Mouse (Mus musculus): ENCODE measurements around the gene Tex19.2. TPM values are rescaled to one million over a fixed set of nuclear protein-coding genes. Genes with fewer than 3 reads are reported as not detected.
"Not testable (repeated sequence)": the region's sequence is repeated elsewhere in the genome, so short reads cannot be mapped to it uniquely, and the experiment has no call there.

The Tex19.2 gene
- total RNA-seq, 2 experiments from 2014 or later: not detected

DNA sequence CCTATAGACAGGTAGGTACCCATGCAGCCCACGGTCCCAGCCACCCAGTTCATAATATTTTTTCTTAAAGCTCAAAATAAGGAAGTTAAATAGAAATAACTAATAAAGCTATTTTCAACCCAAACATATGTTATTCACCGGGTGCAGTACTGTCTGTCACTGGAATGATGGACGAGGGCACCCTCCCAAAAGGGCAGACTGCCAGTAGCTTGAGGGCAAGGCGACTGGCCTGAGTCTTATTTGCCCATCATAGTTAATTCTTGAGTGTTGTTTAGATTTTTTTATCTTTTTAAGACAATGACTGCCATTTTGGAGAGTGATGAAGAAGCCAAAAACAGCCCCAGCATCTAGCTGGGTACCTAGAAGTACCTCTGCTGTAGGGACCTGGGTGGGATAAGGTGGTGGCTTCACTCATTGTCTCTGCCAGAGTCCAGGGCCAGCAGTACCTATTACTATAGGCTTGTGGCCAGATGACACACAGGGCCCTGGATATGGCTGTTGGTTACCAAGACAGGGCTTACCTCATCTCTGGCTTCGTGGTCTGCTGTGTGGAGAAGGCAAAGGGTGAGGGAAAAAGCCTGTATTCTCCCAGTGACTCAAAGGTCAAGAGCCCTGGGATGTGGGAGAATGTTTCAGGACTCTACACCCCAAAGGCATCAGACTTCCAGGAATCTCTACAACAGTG, 6.2 kb downstream of the Tex19.2 start:
- DNase-seq: no peak
- intact Hi-C loops (cut with DNase I): no loop called here

GRCm38 (mm10) chr11:121111601-121112000, 6.9 kb downstream of the Tex19.2 start:
- intact Hi-C loops (cut with DNase I): no loop called here
- no peak for DNase-seq

DNA sequence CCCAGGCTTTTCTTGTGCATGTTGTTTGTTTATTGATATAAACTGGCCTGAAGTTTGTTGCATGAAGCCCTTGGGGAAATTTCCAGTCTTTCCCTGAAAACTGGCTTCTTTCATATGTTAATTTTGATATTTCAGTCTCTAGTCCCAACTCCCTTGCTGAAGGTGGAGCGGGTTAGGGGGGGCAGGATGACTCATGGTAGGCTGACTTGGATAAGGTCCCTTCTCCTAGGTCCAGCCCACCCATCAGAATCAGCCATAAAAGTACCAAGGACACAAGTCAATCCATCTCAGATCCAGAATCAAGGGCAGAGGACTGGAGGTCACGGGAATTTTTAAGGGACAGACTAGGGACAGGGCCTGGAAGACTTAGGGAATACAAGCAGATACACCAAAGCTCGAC, 7.4 kb downstream of the Tex19.2 start:
- no peak for DNase-seq
- intact Hi-C loops (cut with DNase I): no loop called here

GRCm38 (mm10) chr11:121109986-121110385, 8.5 kb downstream of the Tex19.2 start:
- peak; percentile 81 to 88 for DNase-seq
- intact Hi-C loops (cut with DNase I): no loop called here

- intact Hi-C loops (cut with DNase I): no loop called here
- peak; percentile 45 to 51 for DNase-seq
These were observed 10.4 kb downstream of the Tex19.2 start for GRCm38 (mm10) chr11:121108061-121108460.

DNA sequence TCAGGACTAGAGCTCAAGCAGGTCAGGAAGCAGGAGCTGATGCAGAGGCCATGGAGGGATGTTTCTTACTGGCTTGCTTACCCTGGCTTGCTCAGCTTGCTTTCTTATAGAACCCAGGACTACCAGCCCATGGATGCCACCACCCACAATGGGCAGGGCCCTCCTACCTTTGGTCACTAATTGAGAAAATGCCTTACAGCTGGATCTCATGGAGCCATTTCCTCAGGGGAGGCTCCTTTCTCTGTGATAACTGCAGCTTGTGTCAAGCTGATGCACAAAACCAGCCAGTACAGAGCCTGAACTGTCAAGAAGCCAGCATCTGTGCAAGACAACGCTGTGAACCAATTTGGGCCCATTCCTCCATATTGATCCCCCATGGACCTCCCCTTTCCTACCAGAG, 11.2 kb downstream of the Tex19.2 start:
- DNase-seq; intact Hi-C loops (cut with DNase I): not testable (repeated sequence)

DNA sequence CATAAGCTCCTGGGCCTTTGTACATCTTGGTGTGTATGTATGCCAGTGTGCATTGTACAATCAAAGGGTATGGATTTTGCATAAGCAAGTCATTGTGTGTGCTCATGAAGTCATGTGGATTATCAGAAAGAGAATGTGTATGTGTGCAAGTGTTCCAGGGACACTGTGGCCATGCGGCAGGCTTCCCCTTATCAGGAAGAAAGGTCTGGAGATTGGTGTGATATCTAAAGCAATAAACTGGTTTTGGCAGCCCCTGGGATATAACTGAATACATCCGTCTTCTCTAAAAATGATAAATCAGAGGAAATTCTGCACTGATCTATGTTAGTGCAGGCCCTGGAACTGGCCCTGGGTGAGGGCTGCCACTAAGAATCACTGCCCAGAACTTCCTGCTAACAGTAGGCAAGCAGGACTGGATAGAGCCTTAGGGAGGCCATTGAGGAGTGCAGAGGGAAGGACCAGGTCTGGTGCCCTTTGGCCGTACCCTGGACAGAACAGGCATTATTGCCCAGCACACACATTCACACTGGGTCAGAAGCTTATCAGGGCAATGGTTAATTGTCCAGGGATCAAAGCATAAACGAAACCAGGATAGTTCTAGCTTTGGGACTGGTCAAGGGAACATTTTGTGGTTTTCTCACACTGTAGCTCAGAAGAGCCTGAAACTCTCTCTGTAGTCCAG, 17.2 kb downstream of the Tex19.2 start:
- intact Hi-C loops (cut with DNase I): no loop called here
- no peak for DNase-seq

- DNase-seq: no peak
- intact Hi-C loops (cut with DNase I): no loop called here
These were observed 17.8 kb downstream of the Tex19.2 start for GRCm38 (mm10) chr11:121100692-121101091.

DNA sequence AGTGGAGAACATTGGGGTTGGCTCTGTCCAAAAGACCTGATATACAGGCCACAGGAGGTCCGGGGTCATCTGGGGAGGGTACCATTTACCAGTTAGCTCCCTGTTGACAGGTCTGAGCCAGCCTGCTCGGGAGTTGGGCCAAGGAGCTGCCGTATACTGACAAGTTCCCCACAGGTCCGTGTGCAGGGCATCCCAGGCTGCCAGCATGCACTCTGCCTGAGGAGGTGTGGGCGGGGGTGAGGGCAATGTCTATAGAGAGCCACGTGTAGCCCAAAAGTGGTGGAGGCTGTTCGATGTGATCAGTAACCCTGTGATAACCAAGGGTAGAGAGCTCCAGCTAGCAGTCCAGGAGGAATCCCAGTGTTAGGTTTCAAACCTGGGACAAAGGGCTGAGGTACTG, 18.7 kb downstream of the Tex19.2 start:
- intact Hi-C loops (cut with DNase I): no loop called here
- no peak for DNase-seq

- intact Hi-C loops (cut with DNase I): no loop called here
- DNase-seq: no peak
These were observed 25.6 kb downstream of the Tex19.2 start for GRCm38 (mm10) chr11:121092606-121093585.

- no peak for DNase-seq
- intact Hi-C loops (cut with DNase I): no loop called here
These were observed 27.5 kb downstream of the Tex19.2 start for GRCm38 (mm10) chr11:121090943-121091342.

DNA sequence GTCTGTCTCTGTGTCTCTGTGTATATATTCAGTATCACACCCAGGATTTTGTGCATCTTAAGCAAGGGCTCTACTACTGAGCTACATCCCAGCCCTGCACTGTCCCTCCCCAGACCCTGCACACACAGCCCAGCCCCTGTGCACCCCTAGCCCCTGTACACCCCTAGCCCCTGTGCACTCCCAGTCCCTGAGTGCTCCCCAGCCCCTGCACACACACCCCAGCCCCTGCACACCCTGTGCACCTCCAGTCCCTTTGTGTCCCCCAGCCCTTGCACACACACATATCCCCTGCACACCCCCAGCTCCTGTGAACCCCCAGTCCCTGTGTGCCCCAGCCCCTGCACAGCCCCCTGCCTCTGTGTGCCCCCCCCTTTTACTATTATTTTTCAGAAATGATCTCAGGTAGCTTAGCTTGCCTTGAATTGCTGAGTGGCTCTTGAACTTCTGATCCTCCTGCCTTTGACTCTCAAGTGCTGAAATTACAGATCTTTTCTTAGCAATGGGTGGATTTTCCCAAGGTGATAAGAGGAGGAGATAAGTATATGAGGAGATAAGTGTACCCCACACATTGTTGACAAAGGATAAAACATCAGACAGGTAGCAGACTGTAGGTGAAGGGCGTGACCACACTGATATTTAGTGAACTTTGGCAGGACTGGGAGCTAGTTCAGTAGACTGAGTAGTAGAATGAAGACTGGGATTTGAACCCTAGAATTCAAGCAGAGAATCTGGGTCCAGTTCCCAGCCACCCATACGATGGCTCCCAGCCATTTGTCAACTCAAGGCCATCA, 28.5 kb downstream of the Tex19.2 start:
- intact Hi-C loops (cut with DNase I): no loop called here
- DNase-seq: no peak

DNA sequence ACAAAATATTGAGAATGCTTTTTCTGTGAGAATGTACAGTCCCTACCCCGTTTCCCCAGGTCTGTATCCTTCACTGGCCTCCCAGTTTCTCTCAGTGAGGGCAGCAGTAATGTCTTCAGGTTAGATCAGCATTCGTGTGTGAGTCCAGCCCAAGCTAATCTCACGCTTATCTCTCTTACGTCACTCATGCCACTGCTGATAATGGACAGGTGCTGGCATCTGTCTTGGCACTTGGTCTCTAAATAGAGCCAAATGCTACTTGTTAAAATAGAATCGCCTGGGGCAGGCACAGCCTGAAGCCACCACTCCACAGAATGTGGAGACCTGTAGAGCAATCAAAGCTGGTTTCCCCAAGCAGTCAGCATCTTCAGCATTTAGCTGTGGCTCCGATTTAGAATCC, 29.5 kb downstream of the Tex19.2 start:
- no peak for DNase-seq
- intact Hi-C loops (cut with DNase I): no loop called here

GRCm38 (mm10) chr11:121086296-121086695, 32.2 kb downstream of the Tex19.2 start:
- no peak for DNase-seq
- intact Hi-C loops (cut with DNase I): no loop called here

GRCm38 (mm10) chr11:121085181-121085580, 33.3 kb downstream of the Tex19.2 start:
- no peak for DNase-seq
- intact Hi-C loops (cut with DNase I): no loop called here

- intact Hi-C loops (cut with DNase I): no loop called here
- peak; percentile 25 to 47 for DNase-seq
These were observed 35.5 kb downstream of the Tex19.2 start for GRCm38 (mm10) chr11:121082857-121083500.

GRCm38 (mm10) chr11:121082250-121082649, 36.2 kb downstream of the Tex19.2 start:
- DNase-seq: no peak
- intact Hi-C loops (cut with DNase I): no loop called here

GRCm38 (mm10) chr11:121081120-121081519, 37.4 kb downstream of the Tex19.2 start, which contains the start of gene Sectm1a:
Sectm1a (minus strand) TSS chr11:121081220.
- intact Hi-C loops (cut with DNase I): no loop called here
- no peak for DNase-seq

- intact Hi-C loops (cut with DNase I): no loop called here
- no peak for DNase-seq
These were observed 38.1 kb downstream of the Tex19.2 start for GRCm38 (mm10) chr11:121080330-121080729.

GRCm38 (mm10) chr11:121075655-121076054, 42.8 kb downstream of the Tex19.2 start:
- intact Hi-C loops (cut with DNase I): loop anchor here (5.0 kb wide), 1 partner anchor 47 kb away; no protein-coding TSS in a partner anchor
- no peak for DNase-seq

Measured in heart, postnatal 10 days (tissue).